Mouse (Mus musculus) adrenal gland, adult (tissue): Measurements from ENCODE around the gene Gm5935.
"Not testable (repeated sequence)": the region's sequence is repeated elsewhere in the genome, so short reads cannot be mapped to it uniquely, and the experiment has no call there.

Experiments
- DNase-seq, 2 experiments: peaks; one replicate each; pipeline ENCODE4 v3.0.0; 2022 to 2023; ENCODE audit warnings: low spot score in 1 of 2; ENCODE audit not compliant: inconsistent age in 2 of 2

Gene Gm5935

DNA sequence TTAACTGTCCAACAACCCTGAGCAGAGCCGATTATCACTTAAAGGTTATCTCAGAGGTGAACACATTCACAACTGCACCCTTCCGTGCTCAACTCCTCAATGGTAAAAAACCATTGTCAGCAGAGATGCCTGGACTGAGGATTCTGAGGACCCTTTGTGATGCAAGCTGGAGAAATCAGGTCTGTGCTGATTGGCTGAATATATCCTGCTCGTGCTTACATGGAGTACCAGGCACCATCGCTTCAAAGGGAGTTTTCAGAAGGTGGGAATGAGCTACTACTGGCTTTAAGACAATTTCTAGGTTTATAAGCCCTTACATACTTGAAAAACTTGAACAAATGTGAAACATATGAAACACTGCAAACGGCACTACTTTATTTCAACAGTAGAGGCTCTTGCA lies at the start of gene Gm5935:
Gene Gm5935 (minus strand): TSS at position 101 of the 400 bp plus-strand sequence.
- DNase-seq = not testable (repeated sequence)
